Mouse (Mus musculus) adrenal gland, postnatal 36 days (tissue): ENCODE data around the gene Keap1. TPM values are rescaled to one million over a fixed set of nuclear protein-coding genes. Genes with fewer than 3 reads are reported as not detected.
"Not testable (repeated sequence)": the region's sequence is repeated elsewhere in the genome, so short reads cannot be mapped to it uniquely, and the experiment has no call there.

Source experiments
- DNase-seq, 2 experiments: peaks; one replicate each; pipeline ENCODE4 v3.0.0; 2021; ENCODE audit warnings: mixed read lengths in 1 of 2
- total RNA-seq, 2 experiments: library from RNA; stranded (reverse); gene quantifications; 2 replicates each; pipeline ENCODE4 v1.2.3; 2021

Keap1 gene
- total RNA-seq, 2 experiments from 2014 or later, result 45.8 to 46.0 TPM

GRCm38 (mm10) chr9:21196521-21197433 lies 42.4 kb downstream of the Keap1 start:
- no peak for DNase-seq

- DNase-seq, result not testable (repeated sequence)
Observed at GRCm38 (mm10) chr9:21195736-21196505, 43.2 kb downstream of the Keap1 start.

- no peak for DNase-seq
Observed at GRCm38 (mm10) chr9:21194787-21195493, 44.2 kb downstream of the Keap1 start.

DNA sequence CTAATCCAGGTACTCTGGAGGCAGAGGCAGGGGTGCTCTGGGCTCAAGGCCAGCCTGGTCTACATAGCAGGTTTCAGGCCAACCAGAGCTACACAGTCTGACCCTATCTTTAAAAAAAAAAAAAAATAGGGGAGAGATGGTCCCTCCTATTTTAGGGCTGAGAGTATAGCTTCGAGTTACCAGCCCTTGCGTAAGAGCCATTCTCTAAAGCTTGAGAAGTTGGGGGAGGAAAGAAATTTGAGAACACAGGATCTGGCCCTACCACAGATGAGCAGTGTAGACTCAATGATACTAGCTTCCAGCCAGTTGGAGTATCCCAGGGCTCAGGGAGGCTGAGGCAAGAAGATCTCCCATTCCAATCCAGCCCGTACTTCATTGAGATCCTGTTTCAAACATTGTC lies 45.4 kb downstream of the Keap1 start:
- no peak for DNase-seq

DNA sequence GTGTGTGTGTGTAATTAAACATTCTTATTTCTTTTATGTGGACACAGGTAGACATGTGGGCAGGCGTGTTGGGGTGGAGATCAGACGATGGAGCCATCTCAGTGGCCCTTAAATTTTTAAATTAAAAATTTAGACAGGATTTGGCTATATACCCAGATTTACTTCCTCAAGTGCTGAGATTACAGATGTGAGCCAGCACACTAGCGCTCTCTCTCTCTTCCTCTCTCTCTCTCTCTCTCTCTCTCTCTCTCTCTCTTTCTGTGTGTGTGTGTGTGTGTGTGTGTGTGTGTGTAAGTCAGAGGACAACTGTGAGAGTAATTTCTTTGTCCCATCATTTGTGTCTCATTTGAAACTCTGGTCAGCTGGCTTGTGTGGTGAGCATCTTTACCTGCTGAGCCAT lies 48.5 kb downstream of the Keap1 start:
- no peak for DNase-seq

- peak in 1 of 2 experiments; percentile 42 for DNase-seq
Observed at GRCm38 (mm10) chr9:21189905-21190304, 49.3 kb downstream of the Keap1 start.

DNA sequence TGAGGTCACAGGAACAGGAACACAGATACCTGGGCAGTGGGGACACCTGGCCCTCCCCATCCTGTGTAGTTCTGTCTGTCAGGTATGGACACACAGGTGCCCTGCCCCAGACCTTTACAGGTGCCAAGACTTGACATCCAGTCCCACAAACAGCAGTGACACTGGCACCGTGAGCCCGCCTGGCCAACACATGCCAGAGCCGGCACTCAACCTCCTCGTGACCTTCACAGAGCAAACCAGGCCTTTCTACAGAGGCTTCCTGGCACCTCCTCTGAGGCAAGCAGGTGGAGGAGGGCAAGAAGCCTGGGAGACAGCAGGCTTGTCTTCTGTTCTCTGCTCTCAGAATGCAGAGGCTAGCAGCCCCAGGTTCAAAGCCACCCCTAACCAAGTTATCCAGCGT lies 53.7 kb downstream of the Keap1 start:
- DNase-seq, result peak in 1 of 2 experiments; percentile 40

- DNase-seq, result peak; percentile 43 to 67
Observed at GRCm38 (mm10) chr9:21184733-21185132, 54.4 kb downstream of the Keap1 start.

DNA sequence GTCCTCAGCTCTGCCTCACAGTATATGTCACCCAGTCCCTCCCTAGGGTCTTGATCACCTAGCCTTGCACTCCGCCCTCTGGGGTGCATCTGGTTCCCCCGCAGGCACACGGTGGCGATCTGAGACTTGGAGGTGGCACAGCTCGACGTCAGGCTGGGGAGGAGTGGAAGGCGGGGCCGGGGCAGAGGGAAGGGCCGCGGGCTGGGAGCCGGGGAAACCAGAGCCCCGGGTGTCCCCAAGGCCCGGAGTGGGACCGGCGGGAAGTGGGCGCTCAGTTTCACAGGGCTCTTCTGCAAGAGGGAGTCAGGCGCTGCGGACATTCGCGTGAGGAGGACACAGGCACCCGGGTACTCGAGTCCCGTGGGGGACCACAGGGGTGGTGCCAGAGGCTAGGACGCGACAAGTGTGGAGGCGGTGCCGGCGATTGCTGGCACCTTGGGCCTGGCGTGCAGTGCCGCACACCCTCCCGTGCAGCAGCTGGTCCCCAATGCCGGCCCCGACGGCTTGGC lies 55.2 kb downstream of the Keap1 start:
- DNase-seq, result peak; percentile 85 to 90

- DNase-seq, result no peak
Observed at GRCm38 (mm10) chr9:21183421-21183820, 55.7 kb downstream of the Keap1 start.

DNA sequence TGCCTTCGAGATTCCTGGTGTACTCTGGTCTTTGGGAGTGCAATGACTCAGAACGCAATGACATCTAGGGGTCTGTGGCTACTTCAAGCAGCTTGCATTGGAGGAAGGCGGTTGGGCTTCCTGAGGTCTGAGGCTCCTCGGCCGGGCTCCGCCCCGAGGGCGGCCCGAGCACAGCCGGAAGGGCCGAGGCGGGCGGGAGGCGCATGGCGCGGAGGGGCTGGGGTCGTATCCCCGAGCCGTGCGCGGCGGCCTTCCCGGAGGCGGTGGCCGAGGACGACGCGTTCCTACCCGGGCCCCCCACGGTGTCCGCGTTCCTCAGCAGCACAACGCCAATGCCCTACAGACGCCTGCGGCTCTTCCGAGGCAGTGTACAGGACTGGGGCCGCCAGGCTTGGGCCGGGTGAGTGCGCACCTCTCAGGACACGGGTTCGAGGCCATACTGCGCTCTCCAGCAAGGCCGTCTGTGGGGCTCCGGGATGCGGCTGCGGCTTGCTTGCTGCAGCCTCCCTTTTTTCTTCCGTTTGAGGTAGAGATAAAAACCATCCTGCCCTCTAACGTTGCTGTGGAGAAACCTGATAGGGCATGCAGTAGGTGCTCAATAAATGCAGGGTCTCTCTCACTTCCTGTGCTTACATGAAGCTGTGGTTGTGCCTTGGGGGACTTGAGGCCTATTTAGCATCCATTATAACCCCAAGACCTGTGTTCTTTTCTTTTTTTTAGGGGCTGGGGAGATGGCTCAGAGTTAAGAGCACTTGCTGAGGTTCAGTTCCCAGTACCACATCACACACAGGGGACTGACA lies 57.5 kb downstream of the Keap1 start:
- DNase-seq, result peak; percentile 53 to 67

GRCm38 (mm10) chr9:21180841-21181240 lies 58.3 kb downstream of the Keap1 start:
- no peak for DNase-seq

DNA sequence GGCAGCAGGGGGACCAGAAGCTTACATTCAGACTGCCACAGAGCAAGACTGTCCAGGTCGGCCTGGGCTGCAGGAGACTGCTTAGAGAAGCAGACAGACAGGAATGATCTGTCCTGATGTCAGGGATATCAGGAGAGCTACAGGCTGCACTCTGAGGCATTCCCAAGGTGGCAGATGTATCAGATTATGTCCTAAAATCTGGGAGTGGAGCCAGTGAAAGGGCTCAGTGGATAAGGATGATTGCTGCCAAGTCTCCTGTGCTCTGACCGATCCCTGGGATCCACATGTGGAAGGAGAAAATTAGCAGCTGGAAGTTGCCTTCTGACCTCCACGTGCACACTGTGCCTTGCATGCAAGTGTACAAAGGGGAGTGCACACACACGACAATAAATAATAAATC lies 58.8 kb downstream of the Keap1 start:
- no peak for DNase-seq

Other genes starting within 250 kb of the Keap1 start
- gene Mrpl4, start 236.6 kb downstream of the Keap1 start, total RNA-seq, result 100 to 1,000 TPM; 122 to 130 TPM
- 10 to 100 TPM; 10.7 to 14.8 TPM for gene Icam1, start 223.4 kb downstream of the Keap1 start, total RNA-seq
- gene Icam4, start 210.0 kb downstream of the Keap1 start, total RNA-seq, result 1 to 10 TPM; 1.9 to 2.8 TPM
- gene Icam5, start 207.3 kb downstream of the Keap1 start, total RNA-seq, result under 1 TPM; 0.10 to 0.20 TPM
- not detected for gene Zglp1, start 172.3 kb downstream of the Keap1 start, total RNA-seq
- gene Gm49373, start 166.3 kb downstream of the Keap1 start, total RNA-seq, result under 1 TPM; 0.30 to 0.46 TPM
- 10 to 100 TPM; 33.8 to 42.2 TPM for gene Fdx1l, start 165.7 kb downstream of the Keap1 start, total RNA-seq
- under 1 TPM; 0.60 to 0.82 TPM for gene Gm38431, start 147.4 kb downstream of the Keap1 start, total RNA-seq
- gene Raver1, start 147.4 kb downstream of the Keap1 start, total RNA-seq, result 10 to 100 TPM; 50.0 to 57.1 TPM
- gene Tyk2, start 108.1 kb downstream of the Keap1 start, total RNA-seq, result 10 to 100 TPM; 14.6 to 15.2 TPM
- 100 to 1,000 TPM; 180 to 201 TPM for gene Cdc37, start 89.4 kb downstream of the Keap1 start, total RNA-seq
- gene Pde4a, start 73.6 kb downstream of the Keap1 start, total RNA-seq, result 10 to 100 TPM in 1 of 2 experiments, 1 to 10 TPM in 1; 8.6 to 10.6 TPM
- under 1 TPM in 1 of 2 experiments, not detected in 1; 0.99 TPM for gene S1pr5, start 9.1 kb upstream of the Keap1 start, total RNA-seq
- gene Atg4d, start 25.9 kb upstream of the Keap1 start, total RNA-seq, result 10 to 100 TPM; 39.1 to 39.5 TPM
- 10 to 100 TPM; 24.8 to 32.2 TPM for gene Kri1, start 48.6 kb upstream of the Keap1 start, total RNA-seq
- gene Cdkn2d, start 52.0 kb upstream of the Keap1 start, total RNA-seq, result 10 to 100 TPM; 14.2 to 16.0 TPM
- gene Ap1m2, start 73.0 kb upstream of the Keap1 start, total RNA-seq, result not detected
- gene Slc44a2, start 81.3 kb upstream of the Keap1 start, total RNA-seq, result 10 to 100 TPM; 35.2 to 54.2 TPM
- gene Ilf3, start 128.5 kb upstream of the Keap1 start, total RNA-seq, result 10 to 100 TPM; 52.6 to 66.1 TPM
- gene Qtrt1, start 172.5 kb upstream of the Keap1 start, total RNA-seq, result 10 to 100 TPM; 13.6 to 17.7 TPM
- 100 to 1,000 TPM in 1 of 2 experiments, 10 to 100 TPM in 1; 99.8 to 102 TPM for gene Dnm2, start 185.5 kb upstream of the Keap1 start, total RNA-seq